Mouse (Mus musculus): Measurements from ENCODE around the gene Gpx8.
"Not testable (repeated sequence)": the region's sequence is repeated elsewhere in the genome, so short reads cannot be mapped to it uniquely, and the experiment has no call there.

The Gpx8 gene

DNA sequence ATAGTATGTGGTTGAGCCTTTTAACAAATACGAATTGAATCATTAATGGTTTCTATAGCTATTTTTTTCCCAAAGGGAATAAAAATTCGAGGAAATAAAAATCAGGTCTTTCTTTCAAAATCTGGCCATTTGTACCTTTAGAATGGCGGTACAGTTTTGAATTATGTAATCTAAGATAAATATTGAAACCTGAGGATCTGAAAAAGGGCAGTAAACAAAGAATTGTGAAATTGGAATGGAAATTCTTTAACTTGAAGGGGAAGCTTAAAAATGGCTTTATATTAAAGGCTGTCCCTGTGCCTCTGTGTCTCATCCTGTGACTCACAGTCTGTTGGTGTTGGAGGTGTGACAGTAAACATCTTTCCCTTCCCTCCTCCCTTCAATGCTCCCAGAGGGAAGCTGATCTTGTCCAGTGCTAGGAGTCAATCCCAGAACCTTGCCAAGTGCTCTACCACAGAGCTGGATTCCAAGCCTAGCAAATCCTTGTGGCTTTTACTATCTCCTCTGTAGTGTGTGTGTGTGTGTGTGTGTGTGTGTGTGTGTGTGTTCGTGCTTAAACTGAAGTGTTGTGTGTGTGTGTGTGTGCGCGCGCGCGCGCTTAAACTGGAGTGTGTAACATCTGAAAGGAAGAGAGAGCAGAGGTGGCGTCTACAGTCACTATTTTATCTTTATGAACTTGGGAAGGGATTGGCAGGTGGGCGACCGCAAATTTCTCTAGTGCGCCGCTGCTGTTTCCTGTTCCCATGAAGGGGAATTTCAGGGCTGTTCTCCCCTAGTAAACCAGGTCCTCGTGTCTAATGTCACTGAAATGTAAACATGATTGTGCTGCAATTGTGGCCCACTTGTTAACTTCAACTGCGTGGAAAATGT is 22.7 kb downstream of the Gpx8 start:
- no peak for DNase-seq (ENCODE audit: low read depth, low spot score)

DNA sequence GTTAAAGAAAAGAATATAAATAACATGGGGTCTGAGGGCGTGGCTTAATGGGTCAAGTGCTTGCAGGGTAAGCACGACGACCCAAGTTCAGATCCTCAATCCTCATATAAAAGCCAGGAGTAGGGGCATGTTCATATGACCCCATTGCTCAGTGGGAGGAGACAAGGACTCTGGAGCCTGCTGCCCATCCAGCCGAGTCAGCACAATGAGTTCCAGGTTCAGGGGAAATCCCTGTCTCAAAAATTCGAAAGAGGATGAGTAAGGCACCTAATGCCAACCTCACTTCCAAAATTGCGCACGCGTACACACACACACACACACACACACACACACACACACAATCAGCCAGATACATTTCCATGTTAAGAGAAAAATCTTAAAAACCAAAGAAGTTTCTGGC is 23.7 kb downstream of the Gpx8 start:
- no peak for DNase-seq (ENCODE audit: low read depth, low spot score)

DNA sequence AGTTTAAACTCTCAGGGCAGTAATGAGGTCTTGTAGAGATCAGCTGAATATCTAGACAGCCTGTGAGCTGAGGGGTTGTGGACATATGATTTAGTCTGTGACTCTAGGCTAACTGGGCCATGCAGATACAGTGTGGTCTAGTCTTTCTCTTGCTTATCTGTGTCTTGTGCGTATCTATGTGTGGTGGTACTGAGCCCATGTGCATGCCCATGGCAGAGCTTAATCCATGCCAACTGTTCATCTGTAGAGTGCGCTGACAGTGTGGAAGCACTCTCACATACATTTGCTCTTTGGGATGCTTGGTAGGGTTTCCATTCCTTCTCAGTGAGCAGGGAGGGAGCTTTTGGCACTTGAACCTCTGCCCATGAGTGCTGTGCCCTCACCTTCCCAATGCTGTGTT is 24.7 kb downstream of the Gpx8 start:
- DNase-seq (ENCODE audit: low read depth, low spot score): no peak

DNA sequence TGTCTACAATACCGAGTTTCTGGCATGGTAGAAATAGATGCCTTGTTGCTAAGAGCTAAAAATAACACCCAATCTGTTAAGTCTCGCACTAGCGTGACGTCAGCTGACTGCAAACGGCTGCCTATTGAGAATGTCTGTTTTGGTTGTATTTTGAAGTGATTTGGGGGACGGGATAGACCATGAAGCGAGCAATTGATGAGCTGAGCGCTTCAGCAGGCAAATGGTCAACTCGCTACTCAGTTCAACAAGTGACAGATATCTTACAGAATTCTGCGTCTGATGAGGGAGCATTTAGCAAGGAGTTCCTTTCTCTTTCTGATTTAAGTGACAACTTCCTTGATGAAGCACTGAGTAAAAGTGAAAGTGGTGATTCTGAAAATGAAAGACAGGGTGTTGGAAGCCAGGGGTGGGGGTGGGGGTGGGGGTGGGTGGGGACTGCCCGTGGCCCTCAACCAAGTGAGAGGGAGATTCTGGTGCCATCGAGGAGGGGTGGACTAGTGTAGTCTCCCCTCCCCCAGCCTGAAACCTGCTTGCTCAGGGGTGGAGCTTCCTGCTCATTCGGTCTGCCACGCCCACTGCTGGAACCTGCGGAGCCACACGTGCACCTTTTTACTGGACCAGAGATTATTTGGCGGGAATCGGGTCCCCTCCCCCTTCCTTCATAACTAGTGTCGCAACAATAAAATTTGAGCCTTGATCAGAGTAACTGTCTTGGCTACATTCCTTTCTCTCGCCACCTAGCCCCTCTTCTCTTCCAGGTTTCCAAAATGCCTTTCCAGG is 32.8 kb downstream of the Gpx8 start:
- not testable (repeated sequence) for DNase-seq (ENCODE audit: low read depth, low spot score)

DNA sequence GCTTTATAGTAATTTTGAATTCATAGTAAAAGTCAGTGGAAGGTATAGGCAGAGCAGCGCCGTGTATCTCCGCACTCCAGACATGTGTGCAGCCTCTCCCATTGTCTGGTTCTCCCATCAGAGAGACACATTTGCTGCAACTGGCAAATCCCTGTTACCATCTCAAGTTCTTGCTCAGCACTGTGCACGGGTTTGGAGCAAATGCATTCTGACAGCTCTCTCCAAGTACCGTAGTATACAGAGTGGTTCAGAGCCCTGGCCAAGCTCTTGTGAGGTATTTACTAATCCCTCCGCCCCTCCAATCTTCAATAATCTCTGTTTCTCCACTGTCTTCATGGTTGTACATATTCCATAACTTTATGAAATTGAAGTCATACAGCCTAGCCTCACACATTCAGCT is 33.5 kb downstream of the Gpx8 start:
- no peak for DNase-seq (ENCODE audit: low read depth, low spot score)

DNA sequence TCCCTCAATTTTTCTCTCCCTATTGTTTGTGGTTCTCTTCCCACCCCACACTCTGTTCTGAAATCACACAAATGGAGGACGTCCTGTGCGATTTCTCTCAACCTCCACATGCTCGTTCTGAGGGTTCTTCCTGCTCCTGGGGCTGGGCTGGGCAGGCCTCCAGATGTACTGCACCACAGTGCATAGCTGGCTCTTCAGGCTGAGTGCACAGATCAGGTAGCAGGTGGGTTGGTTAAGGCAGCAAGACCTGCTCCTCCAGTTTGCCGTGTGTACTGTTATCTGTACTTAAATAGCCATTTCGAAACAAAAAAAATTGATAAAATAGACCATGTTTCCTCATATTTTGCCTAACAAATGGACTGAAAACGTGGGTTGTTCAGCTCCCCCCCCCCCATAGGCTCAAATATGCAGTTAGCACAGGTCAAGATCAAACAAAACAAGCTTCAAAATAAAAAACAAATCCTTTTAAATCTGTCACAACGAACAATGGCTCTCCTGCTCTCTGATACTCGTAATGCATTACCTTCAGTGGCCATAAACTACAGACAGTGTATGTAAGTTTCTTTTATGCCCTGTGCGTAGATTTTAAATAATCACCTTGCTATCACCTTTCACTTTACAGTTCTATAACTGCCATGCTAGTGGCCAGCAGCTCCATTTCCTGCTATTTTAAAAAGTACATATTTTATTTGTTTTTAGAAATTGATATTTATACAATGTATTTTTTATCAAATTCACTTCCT is 45.5 kb downstream of the Gpx8 start:
- no peak for DNase-seq (ENCODE audit: low read depth, low spot score)

DNA sequence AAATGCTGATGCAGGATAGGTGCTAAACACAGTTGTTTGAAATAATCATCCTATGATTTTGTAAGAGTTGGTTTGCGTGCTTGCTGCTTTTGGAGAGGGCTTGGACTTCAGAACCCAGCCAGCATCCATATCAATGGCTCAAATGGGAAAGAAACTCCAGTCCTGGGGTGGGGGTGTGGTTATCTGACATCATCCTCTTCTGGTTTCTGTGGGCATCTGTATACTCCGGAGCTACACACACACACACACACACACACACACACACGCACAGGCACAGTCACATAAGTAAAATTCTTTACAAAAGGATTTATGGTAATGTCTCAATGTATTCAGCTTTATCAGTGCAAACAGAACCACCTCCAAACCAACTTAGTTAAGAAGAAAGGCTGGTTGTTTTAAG is 46.1 kb downstream of the Gpx8 start:
- DNase-seq (ENCODE audit: low read depth, low spot score): no peak

DNA sequence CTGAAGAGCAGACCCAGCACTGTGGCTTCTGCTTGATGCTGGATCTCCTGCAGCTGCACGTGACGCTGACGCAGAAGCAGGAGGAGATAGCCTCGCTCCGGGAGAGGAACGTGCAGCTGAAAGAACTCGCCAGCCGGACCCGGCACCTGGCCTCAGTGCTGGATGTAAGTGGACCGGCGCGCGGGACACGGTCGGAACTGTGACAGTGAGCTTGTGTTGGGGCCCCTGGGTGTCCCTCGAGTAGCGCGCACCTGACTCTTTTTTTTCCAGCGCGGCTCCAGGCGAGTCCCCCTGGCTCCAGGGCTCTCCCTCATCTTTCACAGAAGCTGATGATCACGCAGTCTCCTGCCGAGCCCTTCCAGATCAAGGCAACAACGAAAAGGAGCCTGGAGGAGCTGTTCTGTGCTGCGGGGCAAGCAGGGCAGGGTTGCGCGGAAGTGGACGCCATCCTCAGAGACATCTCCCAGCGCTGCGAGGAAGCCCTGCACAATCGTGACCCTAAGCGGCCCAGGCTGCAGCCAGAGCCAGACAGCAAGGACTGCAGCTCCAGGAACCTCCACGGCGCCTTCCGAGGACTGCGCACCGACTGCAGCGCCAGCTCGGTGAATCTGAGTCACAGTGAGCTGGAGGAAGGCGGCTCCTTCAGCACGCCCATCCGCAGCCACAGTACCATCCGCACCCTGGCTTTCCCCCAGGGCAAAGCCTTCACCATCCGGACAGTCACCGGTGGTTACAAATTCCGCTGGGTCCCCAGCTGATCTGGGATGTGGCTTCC is 47.6 kb downstream of the Gpx8 start:
- no peak for DNase-seq (ENCODE audit: low read depth, low spot score)

DNA sequence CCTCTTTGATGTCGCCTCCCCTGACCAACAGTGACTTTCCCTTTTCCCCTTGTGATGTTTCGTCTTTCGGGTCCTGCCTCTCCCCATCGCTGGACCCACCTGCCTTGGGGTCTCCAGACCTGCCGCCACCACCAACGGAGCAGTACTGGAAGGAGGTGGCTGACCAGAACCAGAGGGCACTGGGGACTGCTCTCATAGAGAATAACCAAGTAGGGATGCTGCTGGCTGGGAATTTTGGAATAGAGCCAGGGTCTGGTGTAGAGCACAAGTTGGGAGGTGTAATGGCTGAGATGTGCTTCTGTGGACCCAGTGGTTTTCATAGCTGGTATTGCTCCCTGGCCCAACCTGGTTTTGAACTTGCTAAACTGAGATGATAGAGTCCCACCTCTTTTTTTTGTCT is 48.8 kb downstream of the Gpx8 start:
- DNase-seq (ENCODE audit: low read depth, low spot score): no peak

DNA sequence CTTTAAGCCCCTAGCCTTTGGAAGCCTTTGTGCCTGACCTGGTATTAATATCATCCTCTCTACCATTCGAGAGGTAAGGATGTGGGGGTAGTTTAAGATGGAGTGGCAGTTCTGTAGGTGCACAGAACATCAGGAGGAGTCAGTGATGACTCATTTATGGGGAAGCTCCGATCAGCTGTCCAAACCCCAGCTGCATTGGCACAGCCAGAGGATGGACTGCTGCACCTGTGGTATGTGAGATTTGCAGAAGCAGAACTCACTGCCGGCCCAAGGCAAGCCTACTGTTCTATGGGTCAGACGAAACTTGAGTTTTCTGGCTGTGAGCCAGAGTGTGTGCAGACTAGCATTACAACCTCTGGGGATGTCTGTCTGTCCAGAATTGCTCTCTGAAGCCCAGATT is 49.8 kb downstream of the Gpx8 start:
- no peak for DNase-seq (ENCODE audit: low read depth, low spot score)

DNA sequence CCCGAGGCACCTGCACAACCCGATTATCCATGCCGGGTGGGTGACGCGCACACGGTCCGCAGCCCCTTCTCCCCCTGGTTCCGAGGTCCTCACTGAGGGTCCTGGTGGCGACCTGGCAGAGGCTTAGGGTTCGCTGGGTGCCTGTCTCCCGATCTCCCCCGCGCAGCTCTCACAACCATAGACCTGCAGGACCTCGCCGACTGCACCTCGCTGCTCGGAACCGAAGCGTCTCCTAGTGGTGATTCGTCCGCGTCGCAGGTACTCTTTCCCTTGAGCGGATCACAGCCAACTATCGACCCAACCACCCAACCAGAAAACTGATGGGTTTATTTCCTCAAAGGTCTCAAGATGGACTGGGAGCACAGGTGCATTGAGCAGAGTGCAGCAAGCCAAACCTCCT is 52.0 kb downstream of the Gpx8 start:
- no peak for DNase-seq (ENCODE audit: low read depth, low spot score)

DNA sequence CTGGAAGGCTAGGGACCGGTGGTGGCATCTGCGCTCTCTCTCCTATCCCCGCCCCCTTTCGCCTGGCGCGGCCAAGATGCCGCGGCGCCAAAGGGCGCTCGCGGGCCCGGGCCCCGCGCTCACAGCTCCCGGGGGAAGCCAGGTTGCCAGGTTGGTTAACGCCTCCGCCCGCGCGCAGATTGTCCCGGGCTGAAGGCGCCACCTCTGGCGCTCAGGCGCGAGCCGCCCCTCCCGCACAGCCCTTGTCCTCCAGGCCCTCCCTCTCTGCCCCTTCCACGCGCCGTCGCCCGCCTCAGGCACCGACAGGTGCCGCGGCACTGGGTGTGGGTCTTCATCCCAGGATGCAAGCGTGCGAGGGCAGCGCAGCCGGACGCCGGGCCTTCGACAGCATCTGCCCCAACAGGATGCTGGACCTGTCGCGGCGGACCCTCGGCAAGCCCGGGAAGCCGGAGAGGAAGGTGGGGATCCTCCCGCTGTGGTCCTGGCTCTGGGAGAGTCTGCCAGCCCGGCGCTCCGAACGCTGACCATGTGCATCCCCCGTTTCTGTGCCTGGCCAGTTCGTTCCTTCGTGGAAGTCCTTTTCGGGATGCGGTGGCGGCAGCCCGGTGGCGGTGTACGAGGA is 52.6 kb downstream of the Gpx8 start, which contains the start of gene Mcidas:
Mcidas (plus strand) TSS at position 315 of the 622 bp plus-strand sequence.
- no peak for DNase-seq (ENCODE audit: low read depth, low spot score)

Data from retina, adult 2 months (tissue).